Mouse (Mus musculus): Measurements from ENCODE around the gene Atp6ap2.

DNA sequence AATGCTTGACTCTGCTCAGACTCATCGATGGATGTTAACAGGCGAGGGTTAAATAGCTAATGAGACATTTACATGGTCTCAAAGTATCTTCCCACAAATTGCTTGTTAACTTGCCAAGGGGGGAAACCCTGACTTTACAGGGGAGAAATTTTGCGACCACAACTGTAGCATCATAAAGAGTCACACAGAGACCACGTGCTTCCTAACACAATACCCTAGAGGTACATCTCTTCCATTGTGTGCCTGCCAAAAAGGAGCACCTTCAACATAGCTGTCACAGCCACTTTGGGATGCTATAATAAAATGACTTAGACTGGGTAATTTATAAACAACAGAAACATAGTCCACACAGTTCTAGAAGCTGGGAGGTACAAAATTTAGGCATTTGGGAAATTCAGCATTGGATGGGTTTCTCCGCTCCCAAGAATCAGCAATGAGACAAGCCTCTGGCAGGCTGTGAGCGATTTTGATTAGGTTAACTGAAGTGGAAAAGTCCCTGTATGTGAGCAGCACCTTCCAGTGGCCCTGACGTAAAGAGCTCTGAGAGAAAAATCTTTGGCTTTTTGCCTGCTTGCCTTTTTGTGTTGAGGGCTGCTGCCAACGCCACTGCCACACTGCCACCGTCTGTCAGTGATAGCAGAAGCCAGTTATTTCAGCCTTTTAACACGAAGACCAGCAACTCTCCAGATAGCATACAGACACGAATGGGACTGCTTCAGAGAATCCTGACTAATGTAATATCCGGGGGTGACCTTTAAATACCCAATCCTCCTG is 58.1 kb downstream of the Atp6ap2 start:
- TF ChIP-seq CTCF (IDR thresholded peaks at IDR 0.05; ENCODE audit: low read depth, low read length) (no peak), POLR2A (IDR thresholded peaks at IDR 0.05; ENCODE audit: borderline replicate concordance, low read depth, low read length) (no peak)
